Mouse (Mus musculus) lung, embryonic 15.5 days (tissue): Measurements from ENCODE around the gene Senp1. TPM values are rescaled to one million over a fixed set of nuclear protein-coding genes. Genes with fewer than 3 reads are reported as not detected.

ENCODE experiments used
- ATAC-seq: fragments of 200-750 bp; cut with Nextera tagmentation; 2 replicates; pipeline ENCODE4 v1.8.0; 2017; ENCODE audit warnings: moderate number of reproducible peaks, borderline replicate concordance; ENCODE audit not compliant: low FRiP score, low TSS enrichment; ENCODE audit errors: extremely low read depth
- H3K27ac ChIP-seq: fragments of 300-500 bp; sonication (generic); 2 replicates; pipeline ENCODE4 v1.5.1; 2015; ENCODE audit warnings: moderate library complexity, mild to moderate bottlenecking, inconsistent platforms
- H3K27me3 ChIP-seq: fragments of 300-500 bp; sonication (generic); 2 replicates; pipeline ENCODE4 v1.6.1; 2015; ENCODE audit warnings: inconsistent platforms
- H3K36me3 ChIP-seq: fragments of 300-500 bp; sonication (generic); 2 replicates; pipeline ENCODE4 v1.6.1; 2015; ENCODE audit warnings: inconsistent platforms
- H3K4me1 ChIP-seq: fragments of 300-500 bp; sonication (generic); 2 replicates; pipeline ENCODE4 v1.6.1; 2015; ENCODE audit warnings: inconsistent platforms
- H3K4me2 ChIP-seq: fragments of 300-500 bp; sonication (generic); 2 replicates; pipeline ENCODE4 v1.6.1; 2015; ENCODE audit warnings: inconsistent platforms, mild to moderate bottlenecking, moderate library complexity
- H3K4me3 ChIP-seq: fragments of 300-500 bp; sonication (generic); 2 replicates; pipeline ENCODE4 v1.5.1; 2015; ENCODE audit warnings: mild to moderate bottlenecking, inconsistent platforms
- H3K9ac ChIP-seq: fragments of 300-500 bp; sonication (generic); 2 replicates; pipeline ENCODE4 v1.6.1; 2015; ENCODE audit warnings: inconsistent platforms
- H3K9me3 ChIP-seq: fragments of 300-500 bp; sonication (generic); 2 replicates; pipeline ENCODE4 v1.6.1; 2016; ENCODE audit warnings: inconsistent platforms
- WGBS: fragments of 180-500 bp; shearing (Covaris S2); methylation state at CpG from one replicate; pipeline ENCODE4 v1.1.7; 2015; 5-methylcytosine and 5-hydroxymethylcytosine counted together
- polyA plus RNA-seq: library from polyadenylated mRNA; unstranded; fragments of >200 nt; fragmentation: Nextera tagmentation; extraction: Ambion mirVana; gene quantifications from 2 replicates; pipeline ENCODE4 v1.2.1, GENCODE M21; 2015

Gene Senp1
- polyA plus RNA-seq, 1 experiment from 2014 or later = 32.0 TPM

DNA sequence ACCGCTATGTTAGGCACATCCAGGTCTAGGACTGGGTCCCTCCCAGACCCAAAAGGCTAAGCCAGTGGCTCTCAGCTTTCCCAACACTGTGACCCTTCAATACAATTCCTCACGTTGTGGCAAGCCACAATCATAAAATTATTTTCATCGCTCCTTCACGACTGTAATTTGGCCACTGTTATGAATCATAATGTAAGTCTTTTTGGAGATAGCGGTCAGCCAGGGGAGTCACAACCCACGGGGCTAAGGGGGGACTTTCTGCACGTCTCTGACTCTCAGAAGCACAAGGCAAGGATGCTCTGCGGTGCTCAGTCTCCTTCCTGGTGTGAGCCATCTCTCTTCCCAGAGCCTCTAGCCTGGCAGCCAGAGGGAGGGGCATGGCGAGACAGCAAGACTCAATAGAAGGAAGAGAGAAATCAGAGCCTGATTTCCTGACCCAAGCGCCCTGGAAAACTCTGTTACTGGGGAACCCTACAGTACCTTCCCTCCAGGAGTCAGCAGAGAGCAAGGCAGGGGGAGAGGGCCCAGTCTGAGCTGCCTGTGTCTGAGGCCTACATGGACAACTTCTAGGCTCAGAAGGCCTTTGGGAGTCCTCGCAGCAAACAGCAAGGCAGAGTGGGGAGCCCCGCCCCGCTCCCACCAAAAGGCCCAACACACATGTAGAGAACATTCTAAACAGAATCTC is 101.4 kb downstream of the Senp1 start:
- Histone ChIP-seq H3K27ac (peak overlapping the region; percentile 48), H3K4me1 (peaks cover 39% of the 10 kb centered on the region), H3K36me3 (no peaks in the 10 kb centered on the region), H3K9me3 (no peaks in the 10 kb centered on the region), H3K4me3 (no peak overlapping the region), H3K27me3 (0 out of 2 replicates have a peak, but pooled peaks cover 9% of the 10 kb centered on the region), H3K9ac (peak overlapping the region; percentile 21; the same call in 1 of the 2 replicates), H3K4me2 (no peak overlapping the region)
- no peak for ATAC-seq
- 61% methylated on average over 13 of the region's 13 CpGs for WGBS

DNA sequence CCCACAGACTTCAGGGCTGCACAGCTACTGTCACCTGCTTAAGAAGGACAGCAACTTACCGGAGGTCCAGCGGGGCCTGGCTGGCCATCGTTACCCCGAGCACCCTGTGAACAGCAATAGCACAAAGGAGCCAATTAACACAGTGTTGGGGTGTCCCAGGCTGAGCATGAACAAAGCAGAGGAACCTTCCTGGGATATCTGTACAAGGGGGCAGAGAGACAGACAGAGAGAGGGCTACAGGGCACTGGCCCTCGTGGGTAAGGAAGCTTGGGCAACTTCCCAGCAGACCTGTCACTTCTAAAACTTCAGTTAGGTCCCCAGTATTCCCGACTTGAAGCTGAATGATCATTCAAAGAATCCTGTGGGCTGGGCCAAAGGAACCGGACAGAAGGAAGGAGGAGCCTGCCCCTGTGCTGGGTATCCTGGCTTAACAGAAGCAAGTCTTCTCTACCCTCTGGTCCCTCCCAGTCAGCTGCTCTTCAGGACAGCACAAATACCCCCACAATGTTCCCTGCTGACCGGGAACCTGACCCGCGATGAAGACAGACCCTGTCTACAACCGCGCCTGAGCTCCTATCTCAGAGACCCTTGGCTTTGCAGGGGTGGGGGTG is 102.2 kb downstream of the Senp1 start:
- Histone ChIP-seq H3K36me3 (no peaks in the 10 kb centered on the region), H3K27me3 (0 out of 2 replicates have a peak, but pooled peaks cover 9% of the 10 kb centered on the region), H3K9ac (no peak overlapping the region), H3K9me3 (no peaks in the 10 kb centered on the region), H3K4me1 (peaks cover 34% of the 10 kb centered on the region), H3K27ac (no peak overlapping the region), H3K4me2 (no peak overlapping the region), H3K4me3 (no peak overlapping the region)
- no peak for ATAC-seq
- WGBS = 40% methylated on average over 12 of the region's 12 CpGs

DNA sequence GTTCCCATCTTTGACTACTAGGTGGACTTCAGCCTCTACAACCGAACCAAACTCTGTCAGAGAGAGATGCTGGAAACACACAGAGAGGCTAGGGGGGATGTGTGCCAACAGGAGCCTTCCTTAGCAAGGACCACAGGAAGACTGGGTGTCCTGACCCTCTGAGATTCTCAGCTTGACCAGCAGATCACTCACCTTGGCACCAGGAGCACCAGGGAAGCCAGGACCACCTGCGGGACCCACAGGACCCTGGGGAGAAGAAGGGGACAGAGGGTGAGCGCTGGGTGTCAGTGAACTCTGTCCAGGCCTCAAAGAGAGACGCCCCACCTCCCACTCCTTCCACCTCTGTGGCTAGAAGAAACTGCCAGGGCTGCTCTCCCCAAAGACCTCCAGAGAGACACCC is 102.8 kb downstream of the Senp1 start:
- H3K4me1 ChIP-seq = peaks cover 27% of the 10 kb centered on the region
- H3K4me3 ChIP-seq = no peak overlapping the region
- no peak for ATAC-seq
- H3K27ac ChIP-seq = no peak overlapping the region
- no peaks in the 10 kb centered on the region for H3K9me3 ChIP-seq
- WGBS = 41% methylated on average over 4 of the region's 4 CpGs
- H3K27me3 ChIP-seq = 0 out of 2 replicates have a peak, but pooled peaks cover 9% of the 10 kb centered on the region
- no peaks in the 10 kb centered on the region for H3K36me3 ChIP-seq
- H3K9ac ChIP-seq = no peak overlapping the region
- no peak overlapping the region for H3K4me2 ChIP-seq

DNA sequence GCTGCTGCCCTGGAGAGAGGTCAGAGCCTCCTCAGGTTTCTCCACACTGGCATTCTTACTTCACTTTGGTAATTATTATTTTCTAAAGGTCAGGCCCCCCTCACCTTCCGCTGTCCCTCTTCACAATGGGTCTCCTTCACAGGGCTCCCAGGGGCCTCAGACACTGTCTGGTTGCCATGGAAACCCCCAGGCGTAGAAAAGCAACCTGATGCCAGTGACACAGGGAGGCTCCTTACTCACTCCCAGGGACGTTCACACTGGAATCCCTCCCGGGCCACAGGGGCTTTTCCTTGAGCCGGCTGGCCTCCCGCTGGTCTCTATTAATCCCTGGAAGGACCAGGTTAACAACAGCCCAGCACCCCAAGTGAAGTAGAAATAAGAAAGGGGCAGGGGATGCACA is 103.4 kb downstream of the Senp1 start:
- no peak for ATAC-seq
- no peaks in the 10 kb centered on the region for H3K36me3 ChIP-seq
- H3K27me3 ChIP-seq = 0 out of 2 replicates have a peak, but pooled peaks cover 9% of the 10 kb centered on the region
- no peaks in the 10 kb centered on the region for H3K9me3 ChIP-seq
- no peak overlapping the region for H3K9ac ChIP-seq
- no peak overlapping the region for H3K4me2 ChIP-seq
- no peak overlapping the region for H3K4me3 ChIP-seq
- WGBS = 7% methylated on average over 6 of the region's 6 CpGs
- H3K27ac ChIP-seq = no peak overlapping the region
- H3K4me1 ChIP-seq = peaks cover 27% of the 10 kb centered on the region

DNA sequence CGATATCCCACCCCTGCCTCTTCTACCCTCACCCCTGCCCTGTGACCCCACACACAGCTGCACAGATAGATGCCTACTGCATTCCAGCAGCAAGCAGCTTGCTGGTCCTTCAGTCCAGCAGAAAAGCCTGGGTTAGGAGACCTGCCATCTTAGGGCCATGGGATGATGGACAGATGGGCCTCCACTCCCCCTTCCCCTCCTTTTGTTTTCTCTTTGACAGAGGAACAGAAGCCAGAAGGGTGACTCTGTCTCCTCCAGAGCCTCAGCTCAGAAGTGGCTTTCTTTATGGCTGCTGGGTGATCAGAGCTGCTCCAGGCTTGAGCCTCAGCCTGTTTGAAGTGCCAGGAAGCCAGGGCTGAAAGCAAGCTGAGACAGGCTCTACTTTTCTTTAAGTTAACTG is 104.0 kb downstream of the Senp1 start:
- Histone ChIP-seq H3K9me3 (no peaks in the 10 kb centered on the region), H3K4me2 (no peak overlapping the region), H3K36me3 (no peaks in the 10 kb centered on the region), H3K4me3 (no peak overlapping the region), H3K27ac (no peak overlapping the region), H3K9ac (no peak overlapping the region), H3K4me1 (peaks cover 27% of the 10 kb centered on the region), H3K27me3 (0 out of 2 replicates have a peak, but pooled peaks cover 9% of the 10 kb centered on the region)
- WGBS = 38% methylated on average over 1 of the region's 1 CpGs
- ATAC-seq = no peak

Other genes with a start within 250 kb of the Senp1 start
- gene Hdac7, start 249.2 kb downstream of the Senp1 start, polyA plus RNA-seq = 40.6 and 44.7 TPM in 2 replicates
- gene Vdr, start 183.1 kb downstream of the Senp1 start, polyA plus RNA-seq = 0.52 and 0.81 TPM in 2 replicates
- gene Tmem106c, start 129.5 kb downstream of the Senp1 start, polyA plus RNA-seq = 41.4 and 45.7 TPM in 2 replicates
- 19.1 and 20.1 TPM in 2 replicates for gene Col2a1, start 89.0 kb downstream of the Senp1 start, polyA plus RNA-seq
- gene Pfkm, start 1.2 kb downstream of the Senp1 start, polyA plus RNA-seq = 26.9 and 31.2 TPM in 2 replicates
- 43.6 and 44.4 TPM in 2 replicates for gene Asb8, start 71.9 kb upstream of the Senp1 start, polyA plus RNA-seq
- gene Ccdc184, start 73.4 kb upstream of the Senp1 start, polyA plus RNA-seq = 0.07 and 0.15 TPM in 2 replicates
- not detected in 2 replicates for gene Olfr288, start 101.8 kb upstream of the Senp1 start, polyA plus RNA-seq
- gene Gm44579, start 127.2 kb upstream of the Senp1 start, polyA plus RNA-seq = not detected in 2 replicates
- not detected in 2 replicates for gene Olfr287, start 127.3 kb upstream of the Senp1 start, polyA plus RNA-seq
- gene Olfr286, start 140.7 kb upstream of the Senp1 start, polyA plus RNA-seq = not detected in 2 replicates
- not detected in 2 replicates for gene H1fnt, start 163.5 kb upstream of the Senp1 start, polyA plus RNA-seq
- 0.73 and 0.86 TPM in 2 replicates for gene Zfp641, start 202.4 kb upstream of the Senp1 start, polyA plus RNA-seq
- not detected in 2 replicates for gene Olfr285, start 223.6 kb upstream of the Senp1 start, polyA plus RNA-seq
- gene Olfr284, start 247.2 kb upstream of the Senp1 start, polyA plus RNA-seq = not detected in 2 replicates